Mouse (Mus musculus): ENCODE measurements around the gene Fcnb.

- TF ChIP-seq CTCF (IDR thresholded peaks at IDR 0.05; ENCODE audit: low read depth, low read length) (no peak), TAL1 (conservative IDR thresholded peaks at IDR 0.05; ENCODE audit: low read depth, low read length) (no peak), GATA1 (IDR thresholded peaks at IDR 0.05; ENCODE audit: borderline replicate concordance, low read length) (no peak)
Measured at GRCm38 (mm10) chr2:28103653-28104052, 19.0 kb upstream of the Fcnb start.

Data from G1E (cell line).